Mouse (Mus musculus): ENCODE measurements at regions not wholly inside any gene's neighbourhood (a gene's known extent, or its start where the extent isn't known, plus 50 kb on each side); places are given as distances from the start of the nearest gene placed in this dataset.

GRCm38 (mm10) chr14:61687346-61688012 is 80.2 kb downstream of the Kcnrg start:
- Histone ChIP-seq H3K4me3 (ENCODE audit: low read length) (peak overlapping the region; percentile 23), H3K27me3 (ENCODE audit: insufficient read depth, low read length) (peaks cover 50% of the 10 kb centered on the region), H3K9me3 (ENCODE audit: low read length) (no peaks in the 10 kb centered on the region), H3K9ac (replicated peaks; ENCODE audit: low read length) (no peak overlapping the region), H3K36me3 (ENCODE audit: insufficient read depth, low read length) (no peaks in the 10 kb centered on the region), H3K4me1 (ENCODE audit: insufficient read depth, low read length) (no peaks in the 10 kb centered on the region), H3K27ac (no peak overlapping the region), H3K4me2 (ENCODE audit: low read depth, low read length) (peak overlapping the region; percentile 49)
- DNase-seq (ENCODE audit: low spot score) (no peak), ATAC-seq (no peak)
- WGBS, result 2% methylated on average over 15 of the region's 15 CpGs
- no peak for TF ChIP-seq CTCF (IDR thresholded peaks at IDR 0.05; ENCODE audit: low read depth)

- no peak for DNase-seq (ENCODE audit: low spot score)
- no peak overlapping the region for H3K4me3 ChIP-seq (ENCODE audit: low read length)
- no peak for TF ChIP-seq CTCF (IDR thresholded peaks at IDR 0.05; ENCODE audit: low read depth)
- H3K27ac ChIP-seq, result no peak overlapping the region
- no peaks in the 10 kb centered on the region for H3K9me3 ChIP-seq (ENCODE audit: low read length)
- no peak overlapping the region for H3K9ac ChIP-seq (replicated peaks; ENCODE audit: low read length)
- H3K27me3 ChIP-seq (ENCODE audit: insufficient read depth, low read length), result peaks cover 46% of the 10 kb centered on the region
- no peaks in the 10 kb centered on the region for H3K36me3 ChIP-seq (ENCODE audit: insufficient read depth, low read length)
- 7% methylated on average over 11 of the region's 11 CpGs for WGBS
- no peak for ATAC-seq
- H3K4me1 ChIP-seq (ENCODE audit: insufficient read depth, low read length), result no peaks in the 10 kb centered on the region
- H3K4me2 ChIP-seq (ENCODE audit: low read depth, low read length), result no peak overlapping the region
These were observed 80.8 kb downstream of the Kcnrg start for GRCm38 (mm10) chr14:61688013-61688520.

GRCm38 (mm10) chr14:61688666-61689065 is 81.4 kb downstream of the Kcnrg start:
- H3K9ac ChIP-seq (replicated peaks; ENCODE audit: low read length), result no peak overlapping the region
- H3K36me3 ChIP-seq (ENCODE audit: insufficient read depth, low read length), result no peaks in the 10 kb centered on the region
- H3K27ac ChIP-seq, result no peak overlapping the region
- DNase-seq (ENCODE audit: low spot score) (no peak), ATAC-seq (no peak)
- TF ChIP-seq CTCF (IDR thresholded peaks at IDR 0.05; ENCODE audit: low read depth), result no peak
- WGBS, result 3% methylated on average over 9 of the region's 9 CpGs
- H3K27me3 ChIP-seq (ENCODE audit: insufficient read depth, low read length), result peaks cover 45% of the 10 kb centered on the region
- no peak overlapping the region for H3K4me3 ChIP-seq (ENCODE audit: low read length)
- H3K4me2 ChIP-seq (ENCODE audit: low read depth, low read length), result 0 out of 2 replicates have a peak overlapping the region, but pooled peaks have one; percentile 37
- no peaks in the 10 kb centered on the region for H3K4me1 ChIP-seq (ENCODE audit: insufficient read depth, low read length)
- H3K9me3 ChIP-seq (ENCODE audit: low read length), result no peaks in the 10 kb centered on the region

- peaks cover 41% of the 10 kb centered on the region for H3K27me3 ChIP-seq (ENCODE audit: insufficient read depth, low read length)
- 2% methylated on average over 21 of the region's 21 CpGs for WGBS
- DNase-seq (ENCODE audit: low spot score) (no peak), ATAC-seq (no peak)
- no peak overlapping the region for H3K27ac ChIP-seq
- H3K36me3 ChIP-seq (ENCODE audit: insufficient read depth, low read length), result no peaks in the 10 kb centered on the region
- H3K9me3 ChIP-seq (ENCODE audit: low read length), result no peaks in the 10 kb centered on the region
- no peak for TF ChIP-seq CTCF (IDR thresholded peaks at IDR 0.05; ENCODE audit: low read depth)
- peak overlapping the region; percentile 37; the same call in 1 of the 2 replicates for H3K4me2 ChIP-seq (ENCODE audit: low read depth, low read length)
- no peak overlapping the region for H3K9ac ChIP-seq (replicated peaks; ENCODE audit: low read length)
- peak overlapping the region; percentile 15 for H3K4me3 ChIP-seq (ENCODE audit: low read length)
- no peaks in the 10 kb centered on the region for H3K4me1 ChIP-seq (ENCODE audit: insufficient read depth, low read length)
These were observed 82.0 kb downstream of the Kcnrg start for GRCm38 (mm10) chr14:61689281-61689680.

GRCm38 (mm10) chr14:61689776-61690175 is 82.5 kb downstream of the Kcnrg start:
- peaks cover 36% of the 10 kb centered on the region for H3K27me3 ChIP-seq (ENCODE audit: insufficient read depth, low read length)
- WGBS, result 20% methylated on average over 24 of the region's 24 CpGs

GRCm38 (mm10) chr14:61691785-61692372 is 84.6 kb downstream of the Kcnrg start:
- peaks cover 25% of the 10 kb centered on the region for H3K27me3 ChIP-seq (ENCODE audit: insufficient read depth, low read length)
- no peaks in the 10 kb centered on the region for H3K9me3 ChIP-seq (ENCODE audit: low read length)
- H3K4me3 ChIP-seq (ENCODE audit: low read length), result no peak overlapping the region
- no peaks in the 10 kb centered on the region for H3K4me1 ChIP-seq (ENCODE audit: insufficient read depth, low read length)
- WGBS, result 88% methylated on average over 6 of the region's 6 CpGs
- no peak overlapping the region for H3K27ac ChIP-seq
- H3K36me3 ChIP-seq (ENCODE audit: insufficient read depth, low read length), result no peaks in the 10 kb centered on the region
- H3K4me2 ChIP-seq (ENCODE audit: low read depth, low read length), result no peak overlapping the region
- H3K9ac ChIP-seq (replicated peaks; ENCODE audit: low read length), result no peak overlapping the region
- TF ChIP-seq CTCF (IDR thresholded peaks at IDR 0.05; ENCODE audit: low read depth), result no peak
- no peak for ATAC-seq
- DNase-seq (ENCODE audit: low spot score), result no peak

More at GRCm38 (mm10) chr14:61689776-61690175, 82.5 kb downstream of the Kcnrg start:
- Histone ChIP-seq H3K4me2 (ENCODE audit: low read depth, low read length) (peak overlapping the region; percentile 37; the same call in 1 of the 2 replicates), H3K4me3 (ENCODE audit: low read length) (peak overlapping the region; percentile 15), H3K4me1 (ENCODE audit: insufficient read depth, low read length) (no peaks in the 10 kb centered on the region), H3K36me3 (ENCODE audit: insufficient read depth, low read length) (no peaks in the 10 kb centered on the region), H3K9ac (replicated peaks; ENCODE audit: low read length) (no peak overlapping the region), H3K27ac (no peak overlapping the region), H3K9me3 (ENCODE audit: low read length) (no peaks in the 10 kb centered on the region)
- ATAC-seq (no peak), DNase-seq (ENCODE audit: low spot score) (no peak)
- no peak for TF ChIP-seq CTCF (IDR thresholded peaks at IDR 0.05; ENCODE audit: low read depth)

GRCm38 (mm10) chr14:61694796-61695195 is 87.5 kb downstream of the Kcnrg start:
- Histone ChIP-seq H3K27ac (no peak overlapping the region), H3K4me3 (ENCODE audit: low read length) (no peak overlapping the region), H3K27me3 (ENCODE audit: insufficient read depth, low read length) (peaks cover 13% of the 10 kb centered on the region; the same call in 1 of the 2 replicates), H3K9me3 (ENCODE audit: low read length) (no peaks in the 10 kb centered on the region), H3K4me1 (ENCODE audit: insufficient read depth, low read length) (no peaks in the 10 kb centered on the region), H3K9ac (replicated peaks; ENCODE audit: low read length) (no peak overlapping the region), H3K4me2 (ENCODE audit: low read depth, low read length) (no peak overlapping the region), H3K36me3 (ENCODE audit: insufficient read depth, low read length) (no peaks in the 10 kb centered on the region)
- no peak for TF ChIP-seq CTCF (IDR thresholded peaks at IDR 0.05; ENCODE audit: low read depth)
- 94% methylated on average over 3 of the region's 3 CpGs for WGBS
- DNase-seq (ENCODE audit: low spot score) (no peak), ATAC-seq (no peak)
